Mouse (Mus musculus) bone marrow macrophage, adult 2 months (primary cell): ENCODE data around the gene Wdr45.

Experiments
- CTCF ChIP-seq: IDR thresholded peaks from 2 replicates; pipeline ENCODE4 v1.5.1; 2012; ENCODE audit warnings: low read depth, mild to moderate bottlenecking, low read length, moderate library complexity
- POLR2A ChIP-seq: IDR thresholded peaks from 2 replicates; pipeline ENCODE4 v1.6.1; 2012; ENCODE audit warnings: mild to moderate bottlenecking, low read depth, low read length, borderline replicate concordance

DNA sequence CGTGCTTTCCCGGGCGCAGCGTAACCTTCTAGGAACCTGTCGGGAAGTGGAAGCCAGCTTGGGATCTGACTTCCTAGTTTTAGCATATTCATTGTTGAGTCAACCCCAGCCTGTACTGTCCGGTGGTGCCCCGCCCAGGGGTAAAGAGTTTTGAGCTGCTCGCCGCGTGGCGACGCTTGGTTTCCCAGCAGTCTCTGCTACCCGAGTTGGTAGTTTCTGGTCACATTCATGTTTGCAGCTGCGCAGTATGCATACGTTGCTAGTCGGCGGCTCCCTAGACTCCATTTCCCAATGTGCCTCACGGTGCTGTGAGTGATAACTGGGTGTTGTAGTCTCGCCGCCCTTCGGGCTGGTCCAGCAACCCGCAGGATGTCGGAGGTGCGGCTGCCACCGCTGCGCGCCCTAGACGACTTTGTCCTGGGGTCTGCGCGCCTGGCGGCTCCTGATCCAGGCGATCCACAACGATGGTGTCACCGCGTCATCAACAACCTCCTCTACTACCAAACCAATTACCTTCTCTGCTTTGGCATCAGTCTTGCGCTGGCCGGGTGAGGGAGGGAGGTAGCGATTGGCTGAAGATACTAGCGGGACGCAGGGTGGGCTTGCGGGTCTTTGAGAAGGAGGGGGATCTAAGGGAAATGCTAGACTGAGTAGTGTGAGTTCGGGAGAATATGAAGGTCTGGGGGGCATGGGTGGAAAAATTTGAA, 14.2 kb downstream of the Wdr45 start, which contains the start of gene Praf2:
- TF ChIP-seq POLR2A (no peak), CTCF (no peak)
